Mouse (Mus musculus) limb, embryonic 10.5 days (tissue): ENCODE results near the gene Lman2l. TPM values are rescaled to one million over a fixed set of nuclear protein-coding genes. Genes with fewer than 3 reads are reported as not detected.

Experiments
- DNase-seq: peaks from one replicate; pipeline ENCODE4 v3.0.0-alpha.2; 2017; ENCODE audit warnings: low spot score
- H3K27ac ChIP-seq: fragments of 300-500 bp; sonication (generic); 2 replicates; pipeline ENCODE4 v1.5.1; 2016; ENCODE audit warnings: mild to moderate bottlenecking
- H3K27me3 ChIP-seq: fragments of 300-500 bp; sonication (generic); 2 replicates; pipeline ENCODE4 v1.6.1; 2016; ENCODE audit warnings: low read depth, mild to moderate bottlenecking; ENCODE audit not compliant: poor library complexity, severe bottlenecking
- H3K36me3 ChIP-seq: fragments of 300-500 bp; sonication (generic); 2 replicates; pipeline ENCODE4 v1.6.1; 2016; ENCODE audit warnings: mild to moderate bottlenecking, moderate library complexity
- H3K4me1 ChIP-seq: fragments of 300-500 bp; sonication (generic); 2 replicates; pipeline ENCODE4 v1.6.1; 2016
- H3K4me3 ChIP-seq: fragments of 300-500 bp; sonication (generic); 2 replicates; pipeline ENCODE4 v1.5.1; 2016; ENCODE audit warnings: mild to moderate bottlenecking, moderate library complexity
- H3K9me3 ChIP-seq: fragments of 300-500 bp; sonication (generic); replicated peaks from 2 replicates; pipeline ENCODE4 v1.6.1; 2016; ENCODE audit warnings: mild to moderate bottlenecking
- WGBS: fragments of 180-500 bp; shearing (Covaris S2); methylation state at CpG from one replicate; pipeline ENCODE4 v1.1.7; 2016; 5-methylcytosine and 5-hydroxymethylcytosine counted together
- polyA plus RNA-seq: library from polyadenylated mRNA; unstranded; fragments of >200 nt; fragmentation: Nextera tagmentation; extraction: Ambion mirVana; gene quantifications from 2 replicates; pipeline ENCODE4 v1.2.1, GENCODE M21; 2016

Lman2l gene
- polyA plus RNA-seq, 1 experiment from 2014 or later: 59.8 TPM

DNA sequence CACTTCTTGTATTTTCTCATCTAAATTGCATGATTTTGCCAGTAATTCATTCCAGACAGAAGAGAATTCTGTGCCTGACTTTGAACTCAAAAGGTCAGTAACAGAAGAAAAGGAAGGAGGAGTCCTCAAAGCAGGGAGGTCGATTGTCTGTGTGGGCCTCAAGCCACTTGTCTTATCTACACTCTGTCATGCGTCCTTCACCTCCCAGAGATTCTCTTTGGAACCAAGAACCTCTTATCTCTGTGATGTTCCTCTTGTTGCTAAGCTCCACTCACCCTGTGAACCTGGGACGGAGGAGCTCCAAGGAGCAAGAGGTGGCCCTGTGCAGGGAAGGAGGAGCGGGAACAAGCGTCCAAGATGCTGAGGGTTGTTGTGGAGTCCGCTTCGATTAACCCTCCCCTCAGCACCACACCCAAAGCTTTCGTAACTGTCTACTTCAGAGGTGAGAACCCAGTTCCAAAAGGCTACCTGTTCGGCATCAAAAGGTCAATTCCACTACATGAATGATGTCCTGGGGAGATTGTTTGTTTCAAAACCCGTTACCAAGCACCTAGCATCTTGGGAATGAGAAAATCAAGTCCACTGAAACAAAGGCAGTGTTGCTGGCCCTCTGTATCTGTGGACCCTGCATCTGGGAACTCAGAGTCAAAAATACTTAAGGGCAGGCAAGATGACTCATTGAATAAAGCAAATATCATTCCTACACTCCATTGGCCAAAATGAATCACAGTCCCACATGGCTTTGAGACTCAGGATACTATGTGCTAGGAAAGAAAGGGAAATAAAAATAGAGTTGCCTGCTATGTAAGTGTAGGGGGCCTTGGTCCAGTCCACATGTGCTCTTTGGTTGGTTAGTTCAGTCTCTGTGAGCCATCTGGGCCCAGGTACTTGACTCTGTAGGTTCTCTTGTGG is 72.9 kb downstream of the Lman2l start, which contains the start of gene Fer1l5:
Gene Fer1l5, plus strand, starts transcription at position 358 of the 912 bp plus-strand sequence.
- 86% methylated on average over 10 of the region's 10 CpGs for WGBS
- Histone ChIP-seq H3K27ac (no peak within 1 kb of the TSS), H3K36me3 (peaks cover 6% of the 10 kb centered on the region), H3K27me3 (no peaks in the 10 kb centered on the region), H3K4me3 (no peak within 1 kb of the TSS), H3K9me3 (no peaks in the 10 kb centered on the region), H3K4me1 (peaks cover 11% of the 10 kb centered on the region)
- no peak for DNase-seq

GRCm38 (mm10) chr1:36370918-36371317 is 74.2 kb downstream of the Lman2l start:
- 85% methylated on average over 6 of the region's 6 CpGs for WGBS
- H3K27ac ChIP-seq: no peak overlapping the region
- no peak overlapping the region for H3K4me3 ChIP-seq
- no peak for DNase-seq
- peaks cover 11% of the 10 kb centered on the region for H3K4me1 ChIP-seq
- peaks cover 16% of the 10 kb centered on the region for H3K36me3 ChIP-seq
- no peaks in the 10 kb centered on the region for H3K27me3 ChIP-seq
- no peaks in the 10 kb centered on the region for H3K9me3 ChIP-seq

Other genes starting within 250 kb of the Lman2l start
- 54.1 and 55.2 TPM in 2 replicates for gene Uggt1, start 200.6 kb downstream of the Lman2l start, polyA plus RNA-seq
- gene Neurl3, start 170.6 kb downstream of the Lman2l start, polyA plus RNA-seq: 0.45 and 1.0 TPM in 2 replicates
- gene Arid5a, start 137.5 kb downstream of the Lman2l start, polyA plus RNA-seq: 2.8 and 4.2 TPM in 2 replicates
- gene Kansl3, start 76.1 kb downstream of the Lman2l start, polyA plus RNA-seq: 50.3 and 53.4 TPM in 2 replicates
- gene Fer1l5, start 73.0 kb downstream of the Lman2l start, polyA plus RNA-seq: 1.1 and 1.7 TPM in 2 replicates
- gene Cnnm4, start 26.3 kb upstream of the Lman2l start, polyA plus RNA-seq: 12.7 and 17.5 TPM in 2 replicates
- 3.6 and 4.5 TPM in 2 replicates for gene Cnnm3, start 66.6 kb upstream of the Lman2l start, polyA plus RNA-seq
- gene Ankrd23, start 91.6 kb upstream of the Lman2l start, polyA plus RNA-seq: 14.3 and 16.8 TPM in 2 replicates
- 0.39 TPM in 1 of 2 replicates, not detected in the other for gene Gm42417, start 94.2 kb upstream of the Lman2l start, polyA plus RNA-seq
- gene Ankrd39, start 102.2 kb upstream of the Lman2l start, polyA plus RNA-seq: 19.5 and 20.3 TPM in 2 replicates
- 28.5 and 34.2 TPM in 2 replicates for gene Sema4c, start 113.1 kb upstream of the Lman2l start, polyA plus RNA-seq
- gene Fam178b, start 237.9 kb upstream of the Lman2l start, polyA plus RNA-seq: 1.3 and 1.6 TPM in 2 replicates
- 535 and 559 TPM in 2 replicates for gene Cox5b, start 246.2 kb upstream of the Lman2l start, polyA plus RNA-seq